Mouse (Mus musculus) intestine, embryonic 15.5 days (tissue): ENCODE results near the gene Olfr1184. TPM values are rescaled to one million over a fixed set of nuclear protein-coding genes. Genes with fewer than 3 reads are reported as not detected.
A peak's percentile ranks its signal among the peaks of the same experiment; 100 is the strongest.
"Not testable (repeated sequence)": the region's sequence is repeated elsewhere in the genome, so short reads cannot be mapped to it uniquely, and the experiment has no call there.

Experiments used
- ATAC-seq: fragments of 200-750 bp; cut with Nextera tagmentation; 2 replicates; pipeline ENCODE4 v1.8.0; 2017; ENCODE audit warnings: moderate TSS enrichment, moderate library complexity
- H3K27ac ChIP-seq: fragments of 300-500 bp; sonication (generic); 2 replicates; pipeline ENCODE4 v1.5.1; 2015; ENCODE audit warnings: mild to moderate bottlenecking, inconsistent platforms
- H3K27me3 ChIP-seq: fragments of 300-500 bp; sonication (generic); replicated peaks from 2 replicates; pipeline ENCODE4 v1.6.1; 2015; ENCODE audit warnings: inconsistent platforms
- H3K36me3 ChIP-seq: fragments of 300-500 bp; sonication (generic); 2 replicates; pipeline ENCODE4 v1.6.1; 2015; ENCODE audit warnings: inconsistent platforms
- H3K4me1 ChIP-seq: fragments of 300-500 bp; sonication (generic); replicated peaks from 2 replicates; pipeline ENCODE4 v1.6.1; 2015; ENCODE audit warnings: inconsistent platforms
- H3K4me2 ChIP-seq: fragments of 300-500 bp; sonication (generic); replicated peaks from 2 replicates; pipeline ENCODE4 v1.6.1; 2015; ENCODE audit warnings: mild to moderate bottlenecking, inconsistent platforms
- H3K4me3 ChIP-seq: fragments of 300-500 bp; sonication (generic); replicated peaks from 2 replicates; pipeline ENCODE4 v1.5.1; 2015; ENCODE audit warnings: inconsistent platforms
- H3K9ac ChIP-seq: fragments of 300-500 bp; sonication (generic); 2 replicates; pipeline ENCODE4 v1.6.1; 2015; ENCODE audit warnings: inconsistent platforms
- H3K9me3 ChIP-seq: fragments of 300-500 bp; sonication (generic); 2 replicates; pipeline ENCODE4 v1.6.1; 2016; ENCODE audit warnings: inconsistent platforms
- WGBS: fragments of 180-500 bp; shearing (Covaris S2); methylation state at CpG from one replicate; pipeline ENCODE4 v1.1.7; 2015; 5-methylcytosine and 5-hydroxymethylcytosine counted together
- polyA plus RNA-seq: library from polyadenylated mRNA; unstranded; fragments of >200 nt; fragmentation: Nextera tagmentation; extraction: Ambion mirVana; gene quantifications from 2 replicates; pipeline ENCODE4 v1.2.1, GENCODE M21; 2015

Gene Olfr1184
- polyA plus RNA-seq, result not detected in 2 replicates

- no peaks in the 10 kb centered on the region for H3K9me3 ChIP-seq
- H3K27me3 ChIP-seq, result no peaks in the 10 kb centered on the region
- no peak within 1 kb of the TSS for H3K4me2 ChIP-seq
- WGBS, result 90% methylated on average over 2 of the region's 2 CpGs
- ATAC-seq, result no peak
- no peaks in the 10 kb centered on the region for H3K36me3 ChIP-seq
- H3K4me3 ChIP-seq, result no peak within 1 kb of the TSS
- no peaks in the 10 kb centered on the region for H3K4me1 ChIP-seq
- no peak within 1 kb of the TSS for H3K27ac ChIP-seq
- no peak within 1 kb of the TSS for H3K9ac ChIP-seq
Measured at GRCm38 (mm10) chr2:88483298-88483697, at the start of gene Olfr1184. Gene Olfr1184, plus strand, starts transcription at chr2:88483598.

- 82% methylated on average over 1 of the region's 1 CpGs for WGBS
- Histone ChIP-seq H3K9ac (no peak within 1 kb of the TSS), H3K4me1 (no peaks in the 10 kb centered on the region), H3K27me3 (no peaks in the 10 kb centered on the region), H3K36me3 (no peaks in the 10 kb centered on the region), H3K4me3 (no peak within 1 kb of the TSS), H3K27ac (no peak within 1 kb of the TSS), H3K4me2 (no peak within 1 kb of the TSS), H3K9me3 (no peaks in the 10 kb centered on the region)
- no peak for ATAC-seq
Measured at GRCm38 (mm10) chr2:88449031-88449430, 34.4 kb upstream of the Olfr1184 start, which contains the start of gene Gm13757. Gene Gm13757, minus strand, starts transcription at chr2:88449131.

GRCm38 (mm10) chr2:88454567-88454966 is 28.8 kb upstream of the Olfr1184 start, which contains the start of gene Olfr1183:
Gene Olfr1183, plus strand, starts transcription at chr2:88454867.
- H3K27me3 ChIP-seq, H3K9ac ChIP-seq, H3K9me3 ChIP-seq, H3K4me1 ChIP-seq, H3K36me3 ChIP-seq, H3K4me2 ChIP-seq, H3K4me3 ChIP-seq, H3K27ac ChIP-seq, ATAC-seq: not testable (repeated sequence)
- WGBS, result 85% methylated on average over 1 of the region's 1 CpGs

- no peak within 1 kb of the TSS for H3K27ac ChIP-seq
- 58% methylated on average over 2 of the region's 2 CpGs for WGBS
Measured at GRCm38 (mm10) chr2:88493020-88493419, 9.6 kb downstream of the Olfr1184 start, which contains the start of gene Olfr1185-ps1. Gene Olfr1185-ps1, plus strand, starts transcription at chr2:88493320.

GRCm38 (mm10) chr2:88518251-88518650 is 34.9 kb downstream of the Olfr1184 start, which contains the start of gene Olfr1186:
Gene Olfr1186, plus strand, starts transcription at chr2:88518551.
- Histone ChIP-seq H3K9me3 (no peaks in the 10 kb centered on the region), H3K9ac (no peak within 1 kb of the TSS), H3K27ac (no peak within 1 kb of the TSS), H3K4me1 (no peaks in the 10 kb centered on the region), H3K4me3 (no peak within 1 kb of the TSS), H3K4me2 (no peak within 1 kb of the TSS), H3K36me3 (no peaks in the 10 kb centered on the region), H3K27me3 (no peaks in the 10 kb centered on the region)
- no peak for ATAC-seq
- 84% methylated on average over 2 of the region's 2 CpGs for WGBS

More at GRCm38 (mm10) chr2:88493020-88493419, 9.6 kb downstream of the Olfr1184 start, which contains the start of gene Olfr1185-ps1:
- no peak for ATAC-seq
- Histone ChIP-seq H3K27me3 (no peaks in the 10 kb centered on the region), H3K4me1 (no peaks in the 10 kb centered on the region), H3K9ac (no peak within 1 kb of the TSS), H3K36me3 (no peaks in the 10 kb centered on the region), H3K9me3 (no peaks in the 10 kb centered on the region), H3K4me3 (no peak within 1 kb of the TSS), H3K4me2 (no peak within 1 kb of the TSS)

- ATAC-seq, result peak; percentile 78
- Histone ChIP-seq H3K4me3 (no peak overlapping the region), H3K36me3 (no peaks in the 10 kb centered on the region), H3K4me2 (no peak overlapping the region), H3K9ac (no peak overlapping the region), H3K27ac (no peak overlapping the region), H3K9me3 (no peaks in the 10 kb centered on the region), H3K27me3 (no peaks in the 10 kb centered on the region), H3K4me1 (no peaks in the 10 kb centered on the region)
- WGBS, result 67% methylated on average over 3 of the region's 3 CpGs
Measured at GRCm38 (mm10) chr2:88525720-88526119, 42.3 kb downstream of the Olfr1184 start.

Other genes with a start within 250 kb of the Olfr1184 start
- gene Olfr1173, start 203.7 kb upstream of the Olfr1184 start, polyA plus RNA-seq, result not detected in 2 replicates
- not detected in 2 replicates for gene Olfr1174-ps, start 168.5 kb upstream of the Olfr1184 start, polyA plus RNA-seq
- gene Olfr1175-ps, start 156.4 kb upstream of the Olfr1184 start, polyA plus RNA-seq, result not detected in 2 replicates
- gene Olfr1176, start 146.9 kb upstream of the Olfr1184 start, polyA plus RNA-seq, result not detected in 2 replicates
- not detected in 2 replicates for gene Olfr1177-ps, start 137.1 kb upstream of the Olfr1184 start, polyA plus RNA-seq
- gene Olfr1178, start 96.5 kb upstream of the Olfr1184 start, polyA plus RNA-seq, result not detected in 2 replicates
- gene Olfr1179, start 77.1 kb upstream of the Olfr1184 start, polyA plus RNA-seq, result not detected in 2 replicates
- not detected in 2 replicates for gene Olfr1180, start 64.4 kb upstream of the Olfr1184 start, polyA plus RNA-seq
- gene Olfr1181, start 57.4 kb upstream of the Olfr1184 start, polyA plus RNA-seq, result not detected in 2 replicates
- not detected in 2 replicates for gene Gm13757, start 34.5 kb upstream of the Olfr1184 start, polyA plus RNA-seq
- not detected in 2 replicates for gene Olfr1183, start 28.7 kb upstream of the Olfr1184 start, polyA plus RNA-seq
- gene Olfr1185-ps1, start 9.7 kb downstream of the Olfr1184 start, polyA plus RNA-seq, result not detected in 2 replicates
- gene Olfr1186, start 35.0 kb downstream of the Olfr1184 start, polyA plus RNA-seq, result not detected in 2 replicates
- not detected in 2 replicates for gene Olfr1188, start 73.3 kb downstream of the Olfr1184 start, polyA plus RNA-seq
- gene Olfr1189, start 102.9 kb downstream of the Olfr1184 start, polyA plus RNA-seq, result not detected in 2 replicates
- not detected in 2 replicates for gene Olfr1191-ps1, start 156.9 kb downstream of the Olfr1184 start, polyA plus RNA-seq
- not detected in 2 replicates for gene Olfr1192-ps1, start 164.9 kb downstream of the Olfr1184 start, polyA plus RNA-seq
- not detected in 2 replicates for gene Olfr1193, start 192.0 kb downstream of the Olfr1184 start, polyA plus RNA-seq
- gene Olfr1195, start 205.6 kb downstream of the Olfr1184 start, polyA plus RNA-seq, result not detected in 2 replicates
- not detected in 2 replicates for gene Olfr1196, start 221.0 kb downstream of the Olfr1184 start, polyA plus RNA-seq
- not detected in 2 replicates for gene Olfr1197, start 248.8 kb downstream of the Olfr1184 start, polyA plus RNA-seq